Mouse (Mus musculus) left cerebral cortex, adult 2 months (tissue): ENCODE measurements at regions not wholly inside any gene's neighbourhood (a gene's known extent, or its start where the extent isn't known, plus 50 kb on each side); places are given as distances from the start of the nearest gene placed in this dataset.

Experiments used
- DNase-seq, 2 experiments: peaks; one replicate each; pipeline ENCODE4 v3.0.0; 2021 to 2022; ENCODE audit warnings: low spot score in 2 of 2, mixed read lengths in 1 of 2; ENCODE audit errors: extremely low spot score in 1 of 2
- H3K27ac ChIP-seq: fragments of 200-600 bp; 2 replicates; pipeline ENCODE4 v1.8.1; 2022
- H3K4me3 ChIP-seq: fragments of 200-600 bp; 2 replicates; pipeline ENCODE4 v1.8.1; 2022
- CTCF ChIP-seq: fragments of 200-600 bp; IDR thresholded peaks from 2 replicates; pipeline ENCODE4 v1.8.1; 2022; ENCODE audit warnings: antibody characterized with exemption, mild to moderate bottlenecking, moderate library complexity
- intact Hi-C: fragments of 180-260 bp; cut with DNase I; formaldehyde crosslinking; loops from one replicate; pipeline ENCODE4 v1.15.1; 2025

GRCm38 (mm10) chr2:71647914-71648497 is 97.4 kb upstream of the Itga6 start:
- TF ChIP-seq CTCF, result no peak
- DNase-seq, result no peak
- intact Hi-C loops, result no loop called here
- no peak overlapping the region for H3K4me3 ChIP-seq
- no peak overlapping the region for H3K27ac ChIP-seq

- TF ChIP-seq CTCF, result no peak
- intact Hi-C loops, result loop anchor here (1.0 to 2.0 kb wide), 2 partner anchors 53 to 161 kb away; no protein-coding TSS in a partner anchor
- no peak for DNase-seq
- Histone ChIP-seq H3K4me3 (no peak overlapping the region), H3K27ac (peak overlapping the region; percentile 8; the same call in 1 of the 2 replicates)
Observed at GRCm38 (mm10) chr2:71651662-71652061, 93.8 kb upstream of the Itga6 start.

GRCm38 (mm10) chr2:71652261-71652801 is 93.1 kb upstream of the Itga6 start:
- DNase-seq, result peak; percentile 40 to 69
- peak; percentile 48 for TF ChIP-seq CTCF
- Histone ChIP-seq H3K27ac (no peak overlapping the region; the same call in 1 of the 2 replicates), H3K4me3 (no peak overlapping the region)
- intact Hi-C loops, result loop anchor here (1.0 to 2.0 kb wide), 2 partner anchors 54 to 160 kb away; no protein-coding TSS in a partner anchor

GRCm38 (mm10) chr2:71654817-71655503 is 90.5 kb upstream of the Itga6 start:
- intact Hi-C loops, result no loop called here

GRCm38 (mm10) chr2:71655504-71656390 is 89.7 kb upstream of the Itga6 start:
- Histone ChIP-seq H3K4me3 (peak overlapping the region; percentile 32), H3K27ac (no peak overlapping the region; the same call in 1 of the 2 replicates)
- intact Hi-C loops, result no loop called here
- no peak for TF ChIP-seq CTCF
- no peak for DNase-seq

More at GRCm38 (mm10) chr2:71654817-71655503, 90.5 kb upstream of the Itga6 start:
- no peak for TF ChIP-seq CTCF
- Histone ChIP-seq H3K4me3 (no peak overlapping the region), H3K27ac (no peak overlapping the region)
- no peak for DNase-seq

GRCm38 (mm10) chr2:71656611-71657244 is 88.7 kb upstream of the Itga6 start:
- intact Hi-C loops, result no loop called here
- no peak for TF ChIP-seq CTCF
- Histone ChIP-seq H3K4me3 (no peak overlapping the region), H3K27ac (no peak overlapping the region)
- DNase-seq, result no peak

- H3K4me3 ChIP-seq, result no peak overlapping the region
- DNase-seq, result no peak
- no peak overlapping the region for H3K27ac ChIP-seq
- TF ChIP-seq CTCF, result no peak
- intact Hi-C loops, result no loop called here
Observed at GRCm38 (mm10) chr2:71661438-71661837, 84.0 kb upstream of the Itga6 start.

- H3K4me3 ChIP-seq, result no peak overlapping the region
- H3K27ac ChIP-seq, result no peak overlapping the region
- no peak for TF ChIP-seq CTCF
- DNase-seq, result no peak
- intact Hi-C loops, result no loop called here
Observed at GRCm38 (mm10) chr2:71661986-71662385, 83.4 kb upstream of the Itga6 start.

- TF ChIP-seq CTCF, result no peak
- intact Hi-C loops, result no loop called here
- no peak for DNase-seq
- Histone ChIP-seq H3K27ac (no peak overlapping the region), H3K4me3 (no peak overlapping the region)
Observed at GRCm38 (mm10) chr2:71663453-71663852, 82.0 kb upstream of the Itga6 start.

- no peak for TF ChIP-seq CTCF
- intact Hi-C loops, result loop anchor here (2.0 kb wide), 1 partner anchor 42 kb away; no protein-coding TSS in a partner anchor
- DNase-seq, result no peak
- H3K4me3 ChIP-seq, result no peak overlapping the region
- H3K27ac ChIP-seq, result peak overlapping the region; percentile 68; the same call in 1 of the 2 replicates
Observed at GRCm38 (mm10) chr2:71666927-71667326, 78.5 kb upstream of the Itga6 start.

GRCm38 (mm10) chr2:71667746-71668145 is 77.7 kb upstream of the Itga6 start:
- no peak overlapping the region for H3K4me3 ChIP-seq
- peak overlapping the region; percentile 68 for H3K27ac ChIP-seq
- TF ChIP-seq CTCF, result no peak
- peak in 1 of 2 experiments; percentile 35 for DNase-seq
- intact Hi-C loops, result loop anchor here (2.0 kb wide), 1 partner anchor 43 kb away; no protein-coding TSS in a partner anchor
